Mouse (Mus musculus) layer of hippocampus, adult 11-12 months (tissue): ENCODE results near the gene Dock8.

ENCODE experiments used
- DNase-seq: peaks from one replicate; pipeline ENCODE4 v3.0.0; 2022; ENCODE audit warnings: low spot score

Dock8 gene

DNA sequence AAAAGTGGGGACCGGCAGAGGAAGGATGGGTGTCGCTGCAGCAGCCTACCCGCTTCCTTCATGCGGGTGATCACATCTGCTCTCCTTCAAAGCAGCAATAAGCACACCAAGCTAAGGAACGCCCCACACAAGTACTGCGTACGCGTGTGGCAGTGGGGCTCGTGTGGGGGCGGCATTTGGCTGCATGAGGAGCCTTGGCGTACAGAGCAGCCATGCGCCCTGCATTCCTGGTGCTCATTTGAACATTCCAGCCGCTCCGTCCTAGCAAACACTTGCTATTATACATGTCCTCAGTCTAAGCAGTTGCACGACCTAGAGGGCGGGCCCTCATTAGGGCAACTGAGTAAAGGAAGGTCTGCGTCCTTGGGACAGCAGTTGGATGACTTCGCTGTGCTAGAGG lies 188.3 kb downstream of the Dock8 start:
- DNase-seq = peak; percentile 12

DNA sequence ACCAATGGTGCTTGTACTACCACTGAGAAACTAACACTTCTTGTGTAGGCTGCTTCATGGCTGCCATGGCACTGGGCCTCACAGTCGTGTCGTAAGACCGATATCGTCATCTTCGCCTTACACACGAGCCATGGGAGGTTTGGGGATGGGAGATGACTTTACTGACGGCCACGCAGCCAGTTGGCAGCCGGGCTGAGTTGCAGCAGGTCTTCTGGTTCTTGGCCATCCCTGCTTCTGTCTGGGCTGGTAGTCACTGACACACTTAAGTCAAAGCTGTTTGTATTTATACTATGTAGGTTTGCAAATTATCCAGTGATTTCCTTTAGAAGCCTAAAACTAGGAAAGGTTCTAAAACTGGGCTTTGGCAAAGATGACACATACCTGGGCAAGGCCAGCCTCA lies 194.4 kb downstream of the Dock8 start:
- DNase-seq = no peak

- DNase-seq = no peak
These were observed 200.9 kb downstream of the Dock8 start for GRCm38 (mm10) chr19:25200081-25200860.

DNA sequence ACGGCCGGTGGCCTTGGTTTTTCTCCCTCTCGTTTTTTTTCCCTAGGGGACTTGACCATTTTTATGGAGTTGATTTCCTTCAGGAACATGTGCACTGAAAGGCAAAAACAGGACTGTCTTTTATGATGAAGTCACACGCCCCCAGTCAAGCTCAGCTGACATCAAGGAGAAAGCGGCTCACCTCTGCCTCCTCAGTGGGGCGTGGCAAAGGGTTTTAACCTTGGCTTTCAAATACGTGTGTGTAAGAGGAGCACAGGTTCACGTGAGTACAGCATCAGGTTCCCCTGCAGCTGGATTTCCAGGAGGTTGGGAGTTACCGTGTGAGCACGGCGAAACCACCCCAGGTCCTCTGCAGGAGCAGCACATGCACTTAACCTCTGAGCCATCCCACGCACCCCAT lies 203.7 kb downstream of the Dock8 start:
- no peak for DNase-seq

DNA sequence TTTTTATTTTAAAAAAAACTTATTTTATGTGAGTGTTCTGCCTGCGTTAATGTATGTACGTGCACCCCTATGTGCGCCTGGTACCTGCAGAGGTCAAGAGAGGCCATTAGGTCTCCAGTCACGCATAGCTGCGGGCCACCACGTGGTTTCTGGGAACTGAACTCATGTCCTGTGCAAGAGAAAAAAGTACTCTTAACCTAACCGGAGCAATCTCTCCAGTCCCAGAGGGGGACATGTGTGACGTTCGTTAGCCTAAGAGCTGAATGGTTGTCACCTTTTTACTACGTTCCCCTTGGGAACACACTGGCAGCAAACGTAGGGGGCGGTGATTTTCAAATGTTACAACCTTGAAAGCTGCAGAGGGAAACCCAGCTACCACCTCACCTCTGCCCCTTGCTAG lies 207.6 kb downstream of the Dock8 start:
- DNase-seq = no peak

DNA sequence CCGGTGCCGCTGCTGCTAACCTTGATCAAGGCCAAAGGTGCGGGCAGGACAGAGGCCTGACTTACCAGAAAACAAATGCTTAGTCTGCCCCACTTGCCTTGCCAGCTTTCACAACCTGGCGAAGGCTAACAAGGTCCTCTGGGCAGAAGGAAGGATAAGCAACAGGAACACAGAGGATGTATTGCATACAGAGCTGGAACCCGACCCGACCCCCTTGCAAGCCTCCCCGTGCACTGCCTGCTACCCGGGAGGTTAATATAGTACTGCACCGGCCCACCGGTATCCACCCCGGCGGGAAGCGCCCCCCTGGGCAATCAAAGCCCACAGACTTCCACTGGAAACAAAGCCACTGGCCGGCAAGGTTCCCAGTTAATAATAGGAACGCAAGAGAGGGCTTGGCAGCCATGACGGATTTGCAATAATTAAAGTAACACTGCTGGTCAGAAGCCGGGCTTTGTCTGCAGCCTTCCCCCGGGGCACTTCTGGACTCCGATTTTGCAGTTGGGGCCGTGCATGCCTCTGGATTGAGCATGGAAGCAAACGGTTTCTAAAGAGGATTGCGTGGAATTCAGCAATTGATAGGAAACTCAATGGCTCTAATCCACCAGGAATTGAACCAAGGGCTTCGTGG lies 208.5 kb downstream of the Dock8 start:
- peak; percentile 10 for DNase-seq

- DNase-seq = no peak
These were observed 209.3 kb downstream of the Dock8 start for GRCm38 (mm10) chr19:25208596-25209110.

DNA sequence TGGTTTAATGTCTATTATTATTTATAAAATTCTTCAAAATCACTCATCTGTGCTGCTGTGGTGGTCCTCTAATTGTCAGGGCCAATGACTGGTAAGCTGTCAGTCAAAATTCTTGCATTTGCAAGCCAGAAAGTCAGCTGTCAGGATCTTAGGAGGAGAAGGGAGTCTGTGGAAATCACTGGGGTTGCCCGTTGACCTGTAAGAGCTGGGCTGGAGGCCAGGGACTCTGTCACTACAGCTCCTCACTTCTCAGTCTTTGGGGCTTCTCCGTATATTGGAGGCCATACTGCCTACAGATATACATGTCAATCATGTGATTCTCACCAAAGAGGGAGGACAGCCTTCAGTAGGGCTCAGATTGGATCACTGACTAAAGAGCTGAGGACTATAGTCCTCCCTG lies 221.3 kb downstream of the Dock8 start:
- DNase-seq = no peak

- no peak for DNase-seq
These were observed 222.8 kb downstream of the Dock8 start for GRCm38 (mm10) chr19:25221964-25222640.

GRCm38 (mm10) chr19:25230058-25230974 lies 231.0 kb downstream of the Dock8 start:
- DNase-seq = no peak

DNA sequence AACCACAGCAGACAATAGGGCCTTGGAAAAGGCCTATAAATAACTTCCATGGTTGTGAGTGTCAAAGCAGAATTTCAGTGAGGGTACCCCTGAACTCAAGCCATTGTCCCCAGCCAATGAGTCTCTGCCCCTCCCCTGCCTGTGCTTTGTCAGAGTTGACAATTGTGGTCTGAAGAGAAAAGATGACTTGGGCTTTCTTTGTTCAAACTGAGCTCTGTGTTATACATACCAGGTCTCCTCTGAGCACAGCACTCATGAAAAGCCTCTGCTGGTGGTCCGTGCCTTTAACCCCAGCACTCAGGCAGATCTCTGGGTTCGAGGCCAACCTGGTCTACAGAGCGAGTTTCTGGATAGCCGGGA lies 231.6 kb downstream of the Dock8 start:
- no peak for DNase-seq

GRCm38 (mm10) chr19:25232032-25232431 lies 232.7 kb downstream of the Dock8 start:
- peak; percentile 6 for DNase-seq

DNA sequence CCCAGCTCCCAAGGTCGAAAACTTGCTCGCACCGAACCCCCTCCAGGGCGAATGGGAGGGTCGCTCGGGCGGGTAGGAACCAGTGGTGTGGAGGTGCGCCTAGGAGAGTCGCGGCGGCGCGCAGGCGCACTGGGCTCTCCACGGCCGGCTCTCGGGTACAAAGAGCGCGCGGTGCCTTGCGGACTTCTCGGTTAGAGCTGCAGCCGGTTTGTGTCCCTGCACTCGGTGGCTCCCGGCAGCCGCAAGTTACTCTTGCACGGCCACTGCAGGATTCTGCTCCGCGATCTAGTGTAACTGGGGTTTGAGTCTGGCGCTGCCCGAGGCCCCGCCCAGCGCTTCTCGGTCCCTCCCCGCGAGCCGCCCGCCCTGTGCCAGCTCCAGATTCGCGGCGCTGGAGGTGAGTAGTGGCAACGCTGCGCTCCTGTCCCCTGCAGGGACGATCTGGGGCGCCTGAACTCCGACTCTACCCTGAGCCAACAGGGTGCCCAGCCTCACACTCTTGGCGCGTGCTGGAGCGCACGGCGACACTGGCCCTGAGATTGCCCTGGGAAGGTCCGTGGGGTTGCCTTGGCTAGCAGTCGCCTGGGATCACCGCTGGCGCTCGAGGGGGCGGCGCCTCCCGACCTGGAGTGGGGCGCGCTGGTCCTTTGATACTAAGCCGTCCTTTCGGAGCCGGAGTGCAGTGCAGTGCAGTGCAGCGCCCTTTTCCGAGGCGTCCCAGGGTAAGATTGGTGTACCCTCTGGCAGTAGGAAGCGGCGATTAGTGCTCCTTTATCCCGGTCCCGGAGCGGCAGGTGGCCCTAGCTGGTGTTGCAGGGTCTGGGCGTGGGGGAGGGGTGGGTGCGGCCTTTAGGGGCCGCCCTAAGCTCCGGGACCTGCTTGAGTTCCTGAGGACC lies 237.5 kb downstream of the Dock8 start, which contains the start of gene Kank1:
Gene Kank1, plus strand, starts transcription at position 380 of the 896 bp plus-strand sequence.
- peak; percentile 17 for DNase-seq

- DNase-seq = peak; percentile 9
These were observed 238.2 kb downstream of the Dock8 start for GRCm38 (mm10) chr19:25237492-25238040.

GRCm38 (mm10) chr19:25238121-25238520 lies 238.8 kb downstream of the Dock8 start:
- no peak for DNase-seq

DNA sequence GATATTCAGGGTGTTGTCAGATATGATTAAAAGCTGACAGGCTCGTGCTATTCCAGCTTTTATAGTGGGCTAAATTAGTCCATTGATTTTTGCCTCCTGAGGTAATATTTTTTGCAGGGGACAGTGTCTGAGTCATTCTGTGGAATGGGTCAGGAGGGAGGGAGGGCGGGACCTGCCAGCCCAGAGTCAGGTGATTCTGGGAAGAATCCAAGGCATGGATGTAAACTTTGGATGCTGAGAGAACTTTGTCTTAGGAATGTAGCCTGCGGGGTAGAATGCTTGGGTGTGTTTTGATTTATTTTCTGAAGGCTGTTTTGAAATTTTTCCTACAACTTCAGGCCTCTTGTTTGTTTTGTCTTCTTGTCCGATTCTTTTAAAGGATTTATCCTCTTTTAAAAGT lies 244.2 kb downstream of the Dock8 start:
- DNase-seq = no peak

- DNase-seq = no peak
These were observed 246.7 kb downstream of the Dock8 start for GRCm38 (mm10) chr19:25246062-25246461.

DNA sequence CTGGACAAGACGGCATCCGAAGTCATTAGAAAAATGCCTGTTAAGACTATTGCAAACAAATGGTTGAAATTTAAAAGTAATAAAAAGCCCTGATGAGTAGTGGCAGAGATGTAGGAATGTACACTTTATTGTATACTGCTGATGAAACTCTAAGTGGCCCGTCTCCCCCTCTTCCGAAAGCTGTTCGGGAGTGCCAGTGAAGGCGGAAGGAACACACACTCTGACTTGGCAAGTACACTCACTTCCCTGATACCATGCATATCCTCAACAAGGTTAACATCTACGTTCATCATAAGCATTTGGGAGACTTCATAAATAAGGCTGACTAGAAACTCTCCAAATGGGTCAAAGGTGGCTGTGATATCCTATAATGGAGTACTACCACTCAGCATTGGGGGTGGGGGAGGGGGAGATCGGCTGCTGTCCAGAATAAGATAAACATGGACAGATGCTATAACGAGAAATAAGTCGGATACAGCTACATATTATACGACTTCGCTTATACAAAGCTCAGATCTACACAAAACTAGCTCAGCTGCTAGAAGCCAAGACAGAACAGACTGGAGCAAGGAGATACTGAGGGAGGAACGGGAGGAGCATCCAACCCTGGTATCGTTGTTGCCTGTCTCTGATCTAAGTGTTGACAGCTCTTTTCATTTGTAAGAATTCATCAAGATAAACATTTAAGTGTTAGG lies 248.7 kb downstream of the Dock8 start:
- no peak for DNase-seq

DNA sequence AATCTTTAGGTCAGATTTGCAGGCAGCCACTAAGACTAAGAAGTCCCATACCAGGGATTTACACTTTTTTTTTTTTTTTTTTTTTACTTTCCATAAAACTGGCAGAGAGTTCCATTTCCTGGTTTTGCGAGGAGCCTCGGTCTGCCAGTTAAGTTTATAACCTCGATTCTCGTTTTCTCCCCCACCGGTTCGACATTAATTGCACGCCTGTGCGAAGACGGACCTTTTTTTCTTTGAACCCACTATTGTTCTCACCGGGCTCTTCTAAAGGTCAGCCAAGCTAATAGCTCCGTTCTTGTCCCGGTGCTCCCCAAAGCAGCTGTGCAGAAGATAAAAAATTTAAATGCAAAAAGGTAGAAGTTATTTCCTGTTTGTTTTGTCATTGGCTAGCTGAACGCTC lies 249.9 kb downstream of the Dock8 start:
- no peak for DNase-seq

GRCm38 (mm10) chr19:25251610-25252140 lies 252.3 kb downstream of the Dock8 start:
- DNase-seq = no peak
